Mouse (Mus musculus): ENCODE measurements around the gene Mrgpra2b. TPM values are rescaled to one million over a fixed set of nuclear protein-coding genes. Genes with fewer than 3 reads are reported as not detected.

The Mrgpra2b gene
- not detected for polyA plus RNA-seq (2017; shearing (Covaris generic))

GRCm38 (mm10) chr7:47528762-47529161, at the start of gene Mrgpra2b:
Gene Mrgpra2b (minus strand): TSS chr7:47528862.

DNA sequence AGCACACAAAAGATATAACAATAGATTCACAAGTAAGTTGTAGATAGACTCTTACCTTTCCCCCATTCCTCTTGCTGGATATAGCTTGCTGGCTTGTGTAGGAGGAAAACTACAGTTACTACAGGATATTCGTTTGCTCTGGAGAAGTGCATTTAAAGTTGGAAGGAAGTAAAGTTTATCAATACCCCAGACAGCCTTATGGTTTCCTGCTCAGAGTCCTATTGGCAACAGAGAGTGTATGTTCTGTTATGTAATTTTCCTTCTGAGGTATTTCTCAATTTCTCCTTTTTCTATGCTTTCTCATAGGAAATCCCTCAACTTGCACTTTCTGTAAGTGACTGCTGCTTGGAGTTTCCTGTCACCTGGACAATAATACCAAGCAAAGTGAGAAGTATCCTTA, 76.6 kb downstream of the Mrgpra2b start, which contains the start of gene Mrgpra2a:
Mrgpra2a (minus strand) TSS at position 125 of the 400 bp plus-strand sequence.

Other genes with a start within 250 kb of the Mrgpra2b start
- not detected for gene Mrgpra1, start 174.6 kb downstream of the Mrgpra2b start, polyA plus RNA-seq (2017; shearing (Covaris generic))
- not detected for gene Mrgpra2a, start 76.7 kb downstream of the Mrgpra2b start, polyA plus RNA-seq (2017; shearing (Covaris generic))
- gene Mrgpra3, start 72.5 kb upstream of the Mrgpra2b start, polyA plus RNA-seq (2017; shearing (Covaris generic)), result not detected

All from CD4-positive, CD25-positive, alpha-beta regulatory T cell, adult 9 weeks (primary cell).